Mouse (Mus musculus): Measurements from ENCODE around the gene Krt39. TPM values are rescaled to one million over a fixed set of nuclear protein-coding genes. Genes with fewer than 3 reads are reported as not detected.

The Krt39 gene
- not detected in 2 replicates for polyA plus RNA-seq (2012; ENCODE audit: insufficient read depth, insufficient read length, missing spikeins)

- no peak within 1 kb of the TSS for H3K27ac ChIP-seq (replicated peaks; ENCODE audit: low read depth, low read length)
- H3K4me3 ChIP-seq (ENCODE audit: insufficient read depth, low read depth, low read length), result no peak within 1 kb of the TSS
- no peaks in the 10 kb centered on the region for H3K4me1 ChIP-seq (ENCODE audit: control insufficient read depth, insufficient read depth, insufficient read length, low read length)
These were observed at the start of gene Krt39 for GRCm38 (mm10) chr11:99521288-99521860. Krt39 (minus strand) TSS chr11:99521338.

- Histone ChIP-seq H3K4me1 (ENCODE audit: control insufficient read depth, insufficient read depth, insufficient read length, low read length) (no peaks in the 10 kb centered on the region), H3K4me3 (ENCODE audit: insufficient read depth, low read depth, low read length) (no peak within 1 kb of the TSS), H3K27ac (replicated peaks; ENCODE audit: low read depth, low read length) (no peak within 1 kb of the TSS)
These were observed 45.4 kb upstream of the Krt39 start, which contains the start of gene Krtap3-1 for GRCm38 (mm10) chr11:99566530-99566929. Krtap3-1 (minus strand) TSS chr11:99566630.

GRCm38 (mm10) chr11:99562580-99562979, 41.4 kb upstream of the Krt39 start:
- Histone ChIP-seq H3K4me1 (ENCODE audit: control insufficient read depth, insufficient read depth, insufficient read length, low read length) (no peaks in the 10 kb centered on the region), H3K4me3 (ENCODE audit: insufficient read depth, low read depth, low read length) (no peak overlapping the region), H3K27ac (replicated peaks; ENCODE audit: low read depth, low read length) (no peak overlapping the region)

- Histone ChIP-seq H3K4me1 (ENCODE audit: control insufficient read depth, insufficient read depth, insufficient read length, low read length) (no peaks in the 10 kb centered on the region), H3K27ac (replicated peaks; ENCODE audit: low read depth, low read length) (no peak within 1 kb of the TSS), H3K4me3 (ENCODE audit: insufficient read depth, low read depth, low read length) (no peak within 1 kb of the TSS)
These were observed 38.2 kb upstream of the Krt39 start, which contains the start of gene Gm11939 for GRCm38 (mm10) chr11:99559366-99559765. Gm11939 (minus strand) TSS chr11:99559466.

- no peak overlapping the region for H3K27ac ChIP-seq (replicated peaks; ENCODE audit: low read depth, low read length)
- no peaks in the 10 kb centered on the region for H3K4me1 ChIP-seq (ENCODE audit: control insufficient read depth, insufficient read depth, insufficient read length, low read length)
- no peak overlapping the region for H3K4me3 ChIP-seq (ENCODE audit: insufficient read depth, low read depth, low read length)
These were observed 37.0 kb upstream of the Krt39 start for GRCm38 (mm10) chr11:99557976-99558745.

- Histone ChIP-seq H3K4me1 (ENCODE audit: control insufficient read depth, insufficient read depth, insufficient read length, low read length) (no peaks in the 10 kb centered on the region), H3K27ac (replicated peaks; ENCODE audit: low read depth, low read length) (no peak within 1 kb of the TSS), H3K4me3 (ENCODE audit: insufficient read depth, low read depth, low read length) (no peak within 1 kb of the TSS)
These were observed 35.6 kb upstream of the Krt39 start, which contains the start of gene Krtap3-2 for GRCm38 (mm10) chr11:99556753-99557152. Krtap3-2 (minus strand) TSS chr11:99556853.

GRCm38 (mm10) chr11:99556195-99556594, 35.1 kb upstream of the Krt39 start:
- no peak overlapping the region for H3K4me3 ChIP-seq (ENCODE audit: insufficient read depth, low read depth, low read length)
- no peaks in the 10 kb centered on the region for H3K4me1 ChIP-seq (ENCODE audit: control insufficient read depth, insufficient read depth, insufficient read length, low read length)
- no peak overlapping the region for H3K27ac ChIP-seq (replicated peaks; ENCODE audit: low read depth, low read length)

GRCm38 (mm10) chr11:99550765-99551164, 29.6 kb upstream of the Krt39 start, which contains the start of gene Krtap3-3:
Krtap3-3 (minus strand) TSS chr11:99550865.
- Histone ChIP-seq H3K27ac (replicated peaks; ENCODE audit: low read depth, low read length) (no peak within 1 kb of the TSS), H3K4me3 (ENCODE audit: insufficient read depth, low read depth, low read length) (no peak within 1 kb of the TSS)

GRCm38 (mm10) chr11:99547892-99548291, 26.8 kb upstream of the Krt39 start:
- H3K4me1 ChIP-seq (ENCODE audit: control insufficient read depth, insufficient read depth, insufficient read length, low read length), result no peaks in the 10 kb centered on the region
- no peak overlapping the region for H3K27ac ChIP-seq (replicated peaks; ENCODE audit: low read depth, low read length)
- no peak overlapping the region for H3K4me3 ChIP-seq (ENCODE audit: insufficient read depth, low read depth, low read length)

More at GRCm38 (mm10) chr11:99550765-99551164, 29.6 kb upstream of the Krt39 start, which contains the start of gene Krtap3-3:
- H3K4me1 ChIP-seq (ENCODE audit: control insufficient read depth, insufficient read depth, insufficient read length, low read length), result no peaks in the 10 kb centered on the region

- no peak overlapping the region for H3K4me3 ChIP-seq (ENCODE audit: insufficient read depth, low read depth, low read length)
- H3K27ac ChIP-seq (replicated peaks; ENCODE audit: low read depth, low read length), result no peak overlapping the region
- H3K4me1 ChIP-seq (ENCODE audit: control insufficient read depth, insufficient read depth, insufficient read length, low read length), result no peaks in the 10 kb centered on the region
These were observed 18.6 kb upstream of the Krt39 start for GRCm38 (mm10) chr11:99539721-99540120.

- Histone ChIP-seq H3K4me3 (ENCODE audit: insufficient read depth, low read depth, low read length) (no peak overlapping the region), H3K27ac (replicated peaks; ENCODE audit: low read depth, low read length) (no peak overlapping the region), H3K4me1 (ENCODE audit: control insufficient read depth, insufficient read depth, insufficient read length, low read length) (no peaks in the 10 kb centered on the region)
These were observed 7.0 kb downstream of the Krt39 start for GRCm38 (mm10) chr11:99514098-99514497.

GRCm38 (mm10) chr11:99500095-99500805, 20.9 kb downstream of the Krt39 start:
- no peak overlapping the region for H3K27ac ChIP-seq (replicated peaks; ENCODE audit: low read depth, low read length)
- H3K4me1 ChIP-seq (ENCODE audit: control insufficient read depth, insufficient read depth, insufficient read length, low read length), result no peaks in the 10 kb centered on the region
- no peak overlapping the region for H3K4me3 ChIP-seq (ENCODE audit: insufficient read depth, low read depth, low read length)

GRCm38 (mm10) chr11:99496460-99496859, 24.7 kb downstream of the Krt39 start:
- Histone ChIP-seq H3K4me1 (ENCODE audit: control insufficient read depth, insufficient read depth, insufficient read length, low read length) (no peaks in the 10 kb centered on the region; the same call in 1 of the 2 replicates), H3K27ac (replicated peaks; ENCODE audit: low read depth, low read length) (no peak overlapping the region), H3K4me3 (ENCODE audit: insufficient read depth, low read depth, low read length) (no peak overlapping the region)

- H3K4me1 ChIP-seq (ENCODE audit: control insufficient read depth, insufficient read depth, insufficient read length, low read length), result peaks cover 3% of the 10 kb centered on the region; the same call in 1 of the 2 replicates
- no peak overlapping the region for H3K27ac ChIP-seq (replicated peaks; ENCODE audit: low read depth, low read length)
- no peak overlapping the region for H3K4me3 ChIP-seq (ENCODE audit: insufficient read depth, low read depth, low read length)
These were observed 26.4 kb downstream of the Krt39 start for GRCm38 (mm10) chr11:99494741-99495140.

GRCm38 (mm10) chr11:99493574-99493850, 27.6 kb downstream of the Krt39 start:
- H3K4me3 ChIP-seq (ENCODE audit: insufficient read depth, low read depth, low read length), result no peak overlapping the region
- H3K4me1 ChIP-seq (ENCODE audit: control insufficient read depth, insufficient read depth, insufficient read length, low read length), result peaks cover 3% of the 10 kb centered on the region; the same call in 1 of the 2 replicates
- no peak overlapping the region for H3K27ac ChIP-seq (replicated peaks; ENCODE audit: low read depth, low read length)
